Mouse (Mus musculus): ENCODE measurements around the gene Adora2b.

- peak in 1 of 3 experiments; percentile 67 for TF ChIP-seq MYOG (IDR thresholded peaks at IDR 0.05; ENCODE audit: control insufficient read depth in 1 of 3, insufficient read depth in 1 of 3, insufficient read length in 2 of 3, low read depth in 2 of 3)
- no peak for TF ChIP-seq USF1 (IDR thresholded peaks at IDR 0.05; ENCODE audit: low read depth)
- TF ChIP-seq POLR2A (IDR thresholded peaks at IDR 0.05; ENCODE audit: insufficient read length, low read depth): no peak
- no peak for TF ChIP-seq POLR2AphosphoS2 (IDR thresholded peaks at IDR 0.05; ENCODE audit: insufficient read length, low read depth)
- no peak for TF ChIP-seq MAX (IDR thresholded peaks at IDR 0.05; ENCODE audit: low read depth)
- no peak for TF ChIP-seq CEBPB (IDR thresholded peaks at IDR 0.05; ENCODE audit: insufficient read depth, poor library complexity, severe bottlenecking)
- peak in 2 of 3 experiments; percentile 62 to 82 for TF ChIP-seq MYOD1 (IDR thresholded peaks at IDR 0.05; ENCODE audit: control insufficient read depth in 1 of 3, insufficient read length in 2 of 3, low read depth in 2 of 3)
- no peak for TF ChIP-seq SRF (IDR thresholded peaks at IDR 0.05; ENCODE audit: control insufficient read depth, insufficient read length, low read depth)
- TF ChIP-seq TCF12 (IDR thresholded peaks at IDR 0.05; ENCODE audit: insufficient read depth, poor library complexity, severe bottlenecking): no peak
- no peak for TF ChIP-seq TCF3 (IDR thresholded peaks at IDR 0.05; ENCODE audit: insufficient read length, low read depth)
- TF ChIP-seq E2F4 (IDR thresholded peaks at IDR 0.05; ENCODE audit: insufficient read depth): no peak
- TF ChIP-seq REST (IDR thresholded peaks at IDR 0.05; ENCODE audit: insufficient read depth, insufficient read length): no peak
Observed at GRCm38 (mm10) chr11:62217751-62218150, 31.0 kb upstream of the Adora2b start.

Measured in myocyte (in vitro differentiated cells).